Mouse (Mus musculus): ENCODE measurements around the gene Tax1bp3.

The Tax1bp3 gene

DNA sequence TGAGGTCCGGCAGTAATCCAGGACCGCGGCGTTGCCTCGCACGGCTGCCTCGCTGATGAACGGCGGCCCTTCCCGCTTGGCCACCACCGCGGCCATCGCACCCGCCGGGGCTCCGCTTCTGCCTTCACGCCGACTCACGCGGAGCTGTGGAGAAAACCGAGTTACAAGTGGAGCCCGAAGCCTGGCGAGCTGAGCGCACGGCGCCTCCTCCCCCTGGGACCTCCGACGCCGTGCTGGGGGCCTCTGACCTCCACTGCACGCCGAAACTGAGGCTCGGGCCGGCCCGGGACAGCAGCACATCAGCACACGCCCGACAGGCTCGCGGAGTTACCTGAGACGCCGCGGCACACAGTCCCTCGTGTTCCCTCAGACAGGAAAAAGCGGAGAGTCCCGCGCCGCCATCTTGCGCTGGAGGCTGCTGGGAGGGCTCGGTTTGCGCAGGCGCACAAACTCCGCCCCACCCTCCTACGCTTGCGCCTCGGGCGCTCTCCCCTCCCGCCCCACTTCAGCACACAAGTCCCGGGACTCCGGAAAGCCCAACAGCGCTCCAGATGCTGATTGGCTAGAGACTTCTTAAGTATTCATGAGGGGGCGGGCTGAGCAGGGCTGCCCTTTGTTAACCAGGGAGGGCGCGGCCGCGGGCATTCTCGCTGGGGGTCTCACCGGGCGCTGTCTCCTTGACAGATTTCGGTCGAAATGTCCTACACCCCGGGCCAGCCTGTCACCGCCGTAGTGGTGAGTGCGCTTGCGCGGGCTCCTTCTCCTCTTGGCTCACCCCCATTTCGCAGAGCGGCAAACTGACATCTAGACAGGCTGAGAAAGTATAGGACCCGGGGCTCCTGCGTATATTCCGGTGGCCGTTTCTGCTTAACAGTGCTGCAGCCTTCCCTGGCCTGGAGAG, at the start of gene Tax1bp3, which contains the start of gene Emc6:
TSS of gene Tax1bp3 (plus strand) at position 476 of the 901 bp plus-strand sequence.
TSS of gene Emc6 (minus strand) at position 430 of the 901 bp plus-strand sequence.
- in situ Hi-C loops (cut with MboI), result no loop called here

DNA sequence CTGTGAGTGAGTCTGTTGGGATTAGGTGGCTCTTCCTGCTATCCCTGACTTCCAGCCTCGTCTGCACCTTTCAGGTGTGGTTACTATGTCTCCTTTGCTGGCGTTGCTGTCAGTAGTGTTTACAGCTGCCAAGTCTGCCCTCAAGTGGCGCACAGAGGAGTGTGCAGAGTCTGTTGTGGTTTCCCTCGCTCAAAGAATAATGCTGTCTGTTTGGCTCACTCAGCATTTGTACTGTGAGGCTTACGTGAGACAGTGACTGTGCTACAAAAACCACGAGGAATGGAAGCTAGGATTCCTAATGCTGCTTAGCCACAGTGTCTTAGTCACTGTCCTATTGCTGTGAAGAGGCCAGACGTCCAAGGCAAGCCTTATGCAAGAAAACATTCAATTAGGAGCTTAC, 45.9 kb upstream of the Tax1bp3 start:
- in situ Hi-C loops (cut with MboI), result no loop called here

DNA sequence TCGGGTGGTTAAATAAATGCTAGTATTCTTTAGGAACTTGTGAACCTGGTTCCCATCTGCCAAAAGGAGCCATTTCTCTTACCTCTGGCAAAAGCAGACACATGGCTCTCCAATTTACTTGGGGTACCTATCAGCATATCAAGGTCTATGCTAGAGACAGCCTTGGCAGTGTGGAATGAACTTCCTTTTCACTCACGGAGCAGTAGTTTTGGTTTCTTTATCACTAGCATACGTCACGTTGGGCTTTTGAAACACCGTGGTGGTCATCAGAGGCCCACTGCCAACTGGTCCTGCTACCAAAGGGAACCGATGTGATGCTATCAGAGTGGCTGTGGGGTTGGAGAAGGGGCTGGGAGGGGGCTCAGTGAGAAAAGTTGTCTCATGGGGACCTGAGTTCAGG, 43.9 kb upstream of the Tax1bp3 start:
- in situ Hi-C loops (cut with MboI), result no loop called here

DNA sequence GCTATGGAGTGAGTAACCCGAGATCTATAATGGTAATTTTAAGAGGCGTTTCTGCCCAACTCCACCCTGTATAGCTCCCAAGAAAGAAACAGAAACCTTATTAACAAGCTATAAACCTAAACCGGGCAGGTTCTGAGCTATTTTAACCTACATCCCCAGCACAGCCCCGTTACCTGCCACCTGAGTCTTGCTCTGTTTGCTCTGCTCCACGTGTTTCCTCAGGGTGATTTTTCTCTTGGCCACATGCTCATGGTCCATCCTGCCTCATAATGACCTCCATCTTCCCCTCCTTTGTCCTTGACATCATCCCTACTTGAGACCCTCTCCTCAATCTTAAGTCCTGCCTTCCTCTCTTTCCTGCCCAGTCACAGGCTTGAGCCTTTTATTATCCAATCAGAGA, 42.7 kb upstream of the Tax1bp3 start:
- in situ Hi-C loops (cut with MboI), result no loop called here

DNA sequence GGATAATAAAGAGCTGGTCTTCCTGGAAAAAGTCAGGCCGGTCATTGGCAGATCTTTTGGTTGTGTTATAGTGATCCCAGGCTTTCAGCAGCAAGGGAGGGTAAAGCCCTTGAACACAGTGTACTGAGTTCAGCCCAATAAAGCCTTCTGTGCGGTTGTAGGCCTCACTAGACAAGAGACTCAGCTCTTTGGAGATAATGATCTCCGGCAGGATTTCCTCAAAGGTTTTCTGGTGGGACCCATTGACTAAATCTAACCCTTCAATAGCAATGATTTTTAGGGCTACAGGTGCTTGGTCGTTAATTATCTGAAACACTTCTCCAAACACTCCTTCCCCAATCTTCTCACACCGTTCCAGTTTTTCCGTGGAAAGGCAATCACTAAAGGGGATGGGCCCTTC, 40.3 kb upstream of the Tax1bp3 start:
- in situ Hi-C loops (cut with MboI), result no loop called here

DNA sequence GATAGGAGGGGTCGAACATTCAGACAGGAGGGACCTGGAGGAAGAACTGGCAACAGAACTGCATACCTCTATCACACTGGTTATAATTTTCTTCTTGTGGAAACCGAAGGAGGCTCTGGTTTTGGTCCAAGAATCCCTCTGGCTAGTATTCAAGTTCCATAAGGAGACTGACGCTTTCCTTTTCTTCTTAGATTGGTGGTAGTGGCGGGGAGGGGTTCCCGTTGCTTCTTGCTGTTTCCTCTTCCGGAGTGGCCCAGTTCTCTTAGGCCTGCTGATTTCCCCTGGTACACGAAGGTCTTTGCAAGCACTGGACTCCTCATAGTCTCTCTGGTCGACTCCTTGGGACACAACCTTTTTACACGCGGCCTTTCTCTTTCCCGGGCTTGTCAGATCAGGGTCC, 39.8 kb upstream of the Tax1bp3 start:
- in situ Hi-C loops (cut with MboI), result no loop called here

DNA sequence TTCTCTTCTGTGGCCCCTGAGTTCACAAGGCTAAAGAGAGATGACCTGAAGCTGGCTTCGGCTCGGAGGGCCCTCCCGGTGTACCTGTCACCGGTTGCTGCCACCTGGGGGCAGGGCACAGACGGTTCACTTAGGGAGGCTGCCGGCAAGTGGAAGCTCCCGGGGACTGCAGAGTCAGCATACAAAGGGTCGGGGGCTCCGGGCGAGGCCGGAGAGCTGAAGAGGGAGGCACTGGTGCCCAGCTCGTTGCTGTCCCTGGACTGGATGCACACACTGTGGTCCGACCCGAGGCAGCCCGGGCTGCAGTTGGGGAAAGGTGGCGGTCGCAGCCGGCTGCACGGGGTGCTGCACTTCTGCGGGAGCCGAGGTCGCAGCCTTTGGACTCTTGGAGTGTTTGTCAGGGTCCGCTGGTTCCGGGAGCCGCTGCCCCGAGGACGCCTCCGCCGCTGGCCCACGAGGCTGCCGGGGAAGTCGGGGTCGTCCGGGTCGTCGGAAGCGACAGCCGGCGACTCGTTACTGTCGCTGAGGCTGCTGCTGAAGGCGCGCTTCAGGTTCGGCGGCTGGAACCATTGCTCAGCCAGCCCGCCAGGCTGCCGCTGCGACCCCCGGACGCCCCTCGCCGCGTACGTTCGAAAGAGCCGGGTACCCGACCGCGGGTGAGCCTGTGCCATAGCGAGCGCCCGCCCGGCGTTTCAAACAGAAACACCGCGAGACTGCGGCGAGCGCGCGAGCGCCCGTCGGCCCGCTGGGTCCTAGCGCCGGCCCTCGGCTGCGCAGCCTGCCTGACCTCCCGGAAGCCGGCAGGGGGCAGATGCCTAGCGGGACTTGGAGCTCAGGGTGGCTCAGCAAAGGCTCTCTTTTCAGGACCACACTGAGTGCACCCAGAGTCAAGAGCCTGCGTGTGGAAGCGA, 39.0 kb upstream of the Tax1bp3 start, which contains the start of gene Haspin:
TSS of gene Haspin (minus strand) at position 704 of the 911 bp plus-strand sequence.
- in situ Hi-C loops (cut with MboI), result no loop called here

DNA sequence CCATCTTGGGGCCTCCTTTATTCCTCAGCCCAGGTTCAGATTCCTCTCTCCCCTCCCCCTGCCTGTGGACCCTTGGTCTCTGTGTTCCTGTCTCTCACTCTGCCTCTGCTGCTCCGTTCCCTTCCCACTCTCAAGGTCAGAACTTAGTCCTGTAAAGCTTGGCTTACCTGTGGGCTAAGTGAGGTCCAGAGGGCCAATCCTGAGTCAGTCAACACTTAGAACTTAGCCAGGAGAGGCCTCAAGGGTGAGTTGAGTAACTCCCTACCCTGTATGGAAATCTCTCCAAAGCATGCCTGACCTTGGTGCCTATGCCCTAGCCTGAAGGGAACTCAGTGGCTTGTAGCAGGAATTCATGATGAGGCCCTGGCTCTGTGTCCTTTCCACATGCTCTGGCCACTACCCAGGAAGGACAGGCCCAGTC, 32.6 kb upstream of the Tax1bp3 start:
- in situ Hi-C loops (cut with MboI), result no loop called here

DNA sequence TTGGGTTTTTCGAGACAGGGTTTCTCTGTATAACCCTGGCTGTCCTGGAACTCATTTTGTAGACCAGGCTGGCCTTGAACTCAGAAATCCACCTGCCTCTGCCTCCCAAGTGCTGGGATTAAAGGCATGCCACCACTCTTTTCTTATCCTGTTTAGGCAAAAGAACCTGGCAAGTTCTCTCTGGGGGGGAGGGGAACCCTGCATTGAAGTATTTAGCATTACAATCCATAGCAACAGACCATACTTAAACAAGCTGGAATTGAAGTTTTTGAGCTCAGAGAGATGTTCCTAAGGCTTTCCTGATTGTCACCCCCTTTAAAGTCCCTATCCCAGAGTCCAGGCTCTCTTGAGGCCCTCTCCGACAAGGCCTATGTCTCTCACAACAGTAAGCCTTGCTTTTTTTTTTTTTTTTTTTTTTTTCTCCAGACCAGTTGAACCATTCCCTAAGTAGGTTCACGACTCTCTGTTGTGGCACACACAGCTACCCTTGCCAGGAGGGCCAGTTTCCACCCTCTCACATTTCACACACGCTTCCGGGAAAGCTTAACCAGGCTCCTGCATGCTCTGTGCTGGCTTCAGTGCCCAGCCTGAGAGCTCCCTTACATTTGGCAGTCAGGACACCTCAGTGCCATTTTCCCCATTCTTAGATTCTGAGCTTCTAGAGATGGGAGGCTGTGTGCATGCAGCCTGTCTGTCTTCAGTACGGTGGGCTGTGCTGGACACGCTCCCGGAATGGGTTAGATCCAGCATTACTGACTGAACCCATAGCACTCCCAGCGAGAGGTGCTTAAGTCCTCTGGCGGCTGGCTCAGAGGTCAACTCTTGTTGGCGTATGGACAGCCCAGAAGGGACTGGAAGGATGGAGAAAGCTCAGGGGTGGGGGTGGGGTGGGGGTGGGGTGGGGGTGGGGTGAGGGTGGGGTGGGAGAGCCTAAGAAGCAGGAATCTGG, 30.6 kb upstream of the Tax1bp3 start:
- in situ Hi-C loops (cut with MboI), result no loop called here

DNA sequence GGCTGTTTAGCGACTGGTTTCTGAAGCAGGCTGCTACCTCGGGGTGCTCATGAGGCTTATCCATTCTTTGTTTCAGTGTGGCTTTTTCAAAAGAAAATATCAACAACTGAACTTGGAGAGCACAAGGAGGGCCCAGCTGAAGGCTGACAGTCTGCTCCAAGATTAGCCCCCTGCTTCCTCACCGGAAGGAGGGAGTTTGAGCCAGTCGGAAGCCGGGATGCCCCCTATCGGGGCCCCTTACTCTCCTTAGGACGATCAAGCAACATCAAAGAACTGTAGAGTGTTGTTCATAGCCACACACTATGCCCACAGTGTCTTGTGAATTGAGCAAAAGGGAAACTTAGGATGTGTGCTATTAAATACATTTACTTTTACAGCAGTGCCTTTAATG, 29.9 kb upstream of the Tax1bp3 start:
- in situ Hi-C loops (cut with MboI), result no loop called here

DNA sequence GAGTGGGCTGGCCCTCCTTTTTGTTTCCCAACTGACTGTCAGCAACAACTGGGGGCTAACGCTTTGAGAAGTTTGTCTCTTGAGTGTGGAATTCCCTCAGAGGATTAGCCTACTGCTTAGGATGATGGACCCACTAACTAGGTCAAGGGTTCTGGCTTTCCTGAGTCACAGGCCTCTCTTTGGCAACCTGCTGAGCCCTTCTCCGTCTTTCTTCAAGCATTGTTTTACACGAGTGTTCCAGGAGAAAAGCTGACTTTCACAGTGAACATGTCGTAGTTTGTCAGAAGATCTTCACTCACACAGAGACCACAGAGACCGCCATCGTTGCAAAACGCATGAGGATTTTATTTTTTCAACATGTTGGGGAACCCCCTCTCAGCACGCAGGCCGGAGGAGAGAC, 28.7 kb upstream of the Tax1bp3 start:
- in situ Hi-C loops (cut with MboI), result no loop called here

DNA sequence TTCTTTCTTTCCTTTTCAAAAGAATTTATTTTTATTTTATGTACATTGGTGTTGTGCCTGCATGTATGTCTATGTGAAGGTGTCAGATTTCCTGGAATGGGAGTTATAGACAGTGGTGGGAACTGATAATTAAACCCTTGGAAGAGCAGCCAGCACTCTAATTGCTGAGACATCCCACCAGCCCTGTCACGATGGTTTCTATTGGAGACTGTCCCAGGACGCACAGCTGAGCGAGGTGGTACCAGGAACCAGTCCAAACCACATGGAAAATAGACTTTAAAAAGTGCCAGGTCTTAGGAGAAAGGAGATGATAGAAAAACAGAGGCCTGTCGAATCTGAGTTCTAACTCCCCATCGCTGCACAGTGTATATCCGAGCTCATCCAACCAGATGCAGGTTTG, 21.8 kb upstream of the Tax1bp3 start:
- in situ Hi-C loops (cut with MboI), result no loop called here

DNA sequence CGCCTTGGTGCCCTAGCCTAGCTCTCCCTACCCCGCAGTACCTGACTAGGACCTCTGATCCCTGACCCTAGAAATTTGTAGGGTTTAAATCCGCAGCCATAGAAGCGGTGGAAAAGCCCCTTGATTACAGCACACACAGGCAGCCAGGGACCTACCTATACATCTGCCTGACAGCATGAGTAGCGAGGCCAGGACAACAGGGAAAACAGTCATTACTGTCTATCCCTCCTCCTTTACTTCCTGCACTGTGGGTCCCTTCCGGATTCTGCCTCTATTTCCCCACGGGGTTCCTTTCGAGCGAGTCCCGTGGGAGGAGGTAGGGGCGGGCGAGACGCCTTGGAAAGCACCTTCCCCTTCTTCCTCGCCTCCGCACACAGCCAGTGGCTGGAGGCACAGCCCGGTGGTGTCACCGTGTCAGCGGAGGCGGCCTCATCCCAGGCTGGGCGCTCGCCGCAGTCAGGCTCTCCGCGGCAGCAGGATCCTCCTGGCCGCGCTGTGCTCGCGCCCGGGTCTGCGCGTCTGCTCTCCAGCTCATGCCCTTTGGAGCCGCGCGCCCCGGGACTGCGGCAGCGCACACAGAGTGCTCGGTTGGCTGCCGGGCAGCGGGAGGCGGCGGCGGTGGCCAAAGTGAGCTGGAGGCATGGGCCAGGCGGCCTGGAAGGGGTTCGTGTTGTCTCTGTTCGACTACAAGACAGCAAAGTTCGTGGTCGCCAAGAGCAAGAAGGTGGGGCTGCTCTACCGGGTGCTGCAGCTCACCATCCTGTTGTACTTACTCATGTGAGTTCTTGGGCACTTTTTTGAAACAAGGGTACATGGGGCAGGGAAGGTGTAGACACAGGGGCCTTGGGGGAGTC, 16.7 kb upstream of the Tax1bp3 start, which contains the start of gene P2rx5:
TSS of gene P2rx5 (plus strand) at position 465 of the 854 bp plus-strand sequence.
- in situ Hi-C loops (cut with MboI), result no loop called here

DNA sequence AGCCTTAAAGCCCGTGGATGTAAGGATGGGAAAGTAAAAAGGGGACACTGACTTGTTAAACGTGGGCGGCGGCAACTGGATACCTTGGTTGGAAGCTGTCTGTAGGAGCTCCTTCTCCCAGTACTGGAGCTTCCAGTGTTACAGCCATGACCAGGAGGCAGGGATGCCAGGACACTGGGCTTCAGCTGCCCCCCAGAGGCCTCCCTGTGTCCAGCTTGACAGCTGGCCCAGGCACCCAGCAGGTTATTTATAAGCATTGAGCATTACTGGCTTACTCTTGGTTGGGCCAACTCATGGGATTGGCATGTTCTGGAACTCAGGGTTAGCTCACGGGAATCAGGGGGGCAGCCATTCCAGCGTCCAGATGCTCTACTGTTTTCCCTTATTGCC, 16.1 kb upstream of the Tax1bp3 start:
- in situ Hi-C loops (cut with MboI), result no loop called here

DNA sequence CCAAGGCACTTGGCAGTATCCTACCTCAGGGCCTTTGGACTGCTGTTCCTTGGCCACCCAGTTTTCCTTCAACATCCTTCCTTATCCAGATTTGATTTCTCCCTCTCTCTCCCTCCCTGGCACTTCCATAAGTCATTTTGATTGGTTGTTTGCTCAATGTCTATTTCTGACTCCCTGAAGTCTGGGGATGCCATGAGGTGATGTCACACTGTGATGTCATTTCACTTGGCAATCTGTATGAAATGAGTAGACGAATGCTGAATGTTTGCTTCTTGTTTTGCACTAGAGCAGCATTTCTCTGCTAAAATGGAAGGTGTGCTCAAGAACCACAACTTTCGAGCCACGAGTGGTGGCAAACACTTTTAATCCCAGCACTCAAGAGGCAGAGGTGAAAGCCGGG, 15.3 kb upstream of the Tax1bp3 start:
- in situ Hi-C loops (cut with MboI), result no loop called here

DNA sequence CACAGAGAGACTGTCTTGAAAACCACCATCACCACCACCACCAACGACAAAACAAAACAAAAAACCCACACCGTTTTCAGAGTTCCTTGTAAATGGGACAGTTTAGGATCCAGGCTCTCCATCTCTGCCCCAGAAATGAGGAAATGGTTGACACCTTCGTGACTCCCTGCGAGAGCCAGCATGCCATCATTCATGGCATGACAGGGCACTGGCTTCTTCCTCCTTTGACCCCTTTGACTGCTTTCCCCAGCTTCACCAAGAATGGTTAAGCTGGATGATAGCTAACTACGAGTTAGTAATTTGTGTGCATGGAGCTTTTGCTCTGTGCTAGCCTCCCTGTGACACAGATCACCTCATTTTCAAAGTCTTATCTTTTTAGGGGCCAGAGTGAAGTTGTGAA, 14.6 kb upstream of the Tax1bp3 start:
- in situ Hi-C loops (cut with MboI), result no loop called here

DNA sequence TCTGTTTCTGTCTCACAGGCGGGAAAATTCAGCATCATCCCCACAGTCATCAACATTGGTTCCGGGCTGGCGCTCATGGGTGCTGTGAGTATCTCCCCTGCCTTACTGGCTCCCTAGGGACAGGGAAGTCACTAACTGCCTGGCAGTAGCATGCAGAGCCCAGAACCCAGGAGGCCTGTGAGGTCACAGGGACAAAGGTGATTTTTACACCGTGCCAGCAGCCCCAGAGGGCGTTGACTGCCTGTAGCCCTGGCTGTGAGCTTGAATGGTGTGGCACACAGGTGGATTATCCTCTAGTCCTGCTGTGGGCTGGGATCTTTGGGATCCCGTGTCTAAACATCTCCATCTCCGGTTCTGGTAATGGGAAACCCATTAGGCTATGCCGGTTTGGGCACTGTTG, 8.8 kb upstream of the Tax1bp3 start:
- in situ Hi-C loops (cut with MboI), result no loop called here

DNA sequence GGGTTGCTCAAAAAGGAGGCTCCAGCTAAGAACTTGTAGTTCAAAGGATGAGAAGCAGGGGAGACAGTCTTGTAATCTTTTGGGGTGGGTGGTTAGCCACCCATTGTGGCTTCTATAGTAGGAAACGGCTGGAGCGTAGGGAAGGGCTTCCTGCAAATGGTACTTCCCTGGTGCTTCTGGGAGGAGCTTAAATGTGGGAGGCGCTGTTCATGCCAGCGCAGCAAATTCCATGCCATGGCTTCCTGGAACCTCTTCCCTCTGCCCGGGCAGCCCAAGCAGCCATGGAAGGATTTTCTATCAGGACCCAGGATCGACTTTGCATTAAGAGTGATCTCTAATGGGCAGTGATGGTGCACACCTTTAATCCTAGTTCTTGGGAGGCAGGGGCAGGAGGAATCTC, 8.3 kb upstream of the Tax1bp3 start:
- in situ Hi-C loops (cut with MboI), result no loop called here

DNA sequence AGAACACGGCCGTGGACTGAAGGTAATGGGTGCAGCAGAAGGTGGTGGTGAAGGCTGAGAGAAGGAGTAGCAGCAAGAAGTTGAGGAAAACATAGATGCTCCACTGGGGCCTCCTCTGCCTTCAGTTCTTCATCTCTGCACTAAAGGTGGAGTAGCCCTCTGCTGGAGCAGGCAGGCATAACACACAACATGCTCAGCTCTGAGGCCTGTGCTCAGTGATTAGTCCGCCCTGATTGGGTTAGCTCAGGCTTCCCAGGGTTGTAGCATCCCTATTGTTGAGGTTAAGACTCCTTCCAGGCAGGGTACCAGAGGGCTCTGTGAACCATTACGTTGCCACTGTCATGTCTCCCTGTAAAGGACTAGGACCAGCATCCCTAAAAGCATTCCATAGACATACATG, 7.7 kb upstream of the Tax1bp3 start:
- in situ Hi-C loops (cut with MboI), result no loop called here

DNA sequence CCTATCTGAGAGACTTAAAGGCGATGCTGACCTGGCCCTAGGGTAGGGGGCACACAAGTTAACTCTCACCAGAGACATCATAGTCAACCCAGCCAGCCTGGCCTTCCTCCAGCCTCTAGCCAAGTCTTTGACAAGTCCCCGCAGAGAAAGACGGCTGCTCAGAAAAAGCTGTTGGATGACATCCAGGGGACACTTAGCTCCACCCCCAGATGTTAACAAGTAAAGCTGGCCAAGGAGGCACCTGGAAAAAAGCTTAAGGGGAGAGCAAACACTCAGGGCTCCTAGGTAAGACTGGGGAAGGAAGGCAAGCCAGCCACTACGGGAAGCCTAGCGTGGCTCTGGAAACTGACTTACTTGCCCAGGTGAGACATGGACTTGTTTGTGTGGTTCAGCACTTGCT, 4.7 kb upstream of the Tax1bp3 start:
- in situ Hi-C loops (cut with MboI), result no loop called here

DNA sequence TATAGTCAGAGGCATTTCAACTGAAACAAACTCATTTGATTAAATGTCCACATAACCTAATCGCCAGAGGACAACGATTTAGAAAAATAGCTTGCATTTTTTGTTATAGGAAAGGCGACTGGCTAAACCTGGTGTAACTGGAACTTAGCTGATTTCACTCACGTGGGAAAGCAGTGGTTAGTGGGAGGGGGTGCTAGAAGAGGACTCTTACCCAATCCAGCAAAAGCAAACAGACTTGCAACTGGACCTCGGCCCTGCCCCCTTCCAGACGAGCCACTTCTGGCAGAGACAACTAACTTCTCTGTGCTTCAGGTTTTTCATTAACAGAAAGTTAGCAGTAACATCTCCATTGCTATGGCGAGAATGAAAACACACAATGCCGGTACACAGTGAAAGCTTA, 1.3 kb upstream of the Tax1bp3 start:
- in situ Hi-C loops (cut with MboI), result no loop called here

Data from mature B cell (primary cell).